Mouse (Mus musculus) midbrain, embryonic 15.5 days (tissue): ENCODE measurements around the gene Abcc5. TPM values are rescaled to one million over a fixed set of nuclear protein-coding genes. Genes with fewer than 3 reads are reported as not detected.

ENCODE experiments used
- polyA plus RNA-seq: library from polyadenylated mRNA; unstranded; fragments of >200 nt; fragmentation: Nextera tagmentation; extraction: Ambion mirVana; gene quantifications from 2 replicates; pipeline ENCODE4 v1.2.1, GENCODE M21; 2015

Gene Abcc5
- polyA plus RNA-seq, 1 experiment from 2014 or later = 182 TPM

Other genes starting within 250 kb of the Abcc5 start
- gene Map6d1, start 185.0 kb downstream of the Abcc5 start, polyA plus RNA-seq = 5.6 and 6.8 TPM in 2 replicates
- gene Parl, start 124.0 kb downstream of the Abcc5 start, polyA plus RNA-seq = 66.0 and 66.9 TPM in 2 replicates
- not detected in 2 replicates for gene Cyp2ab1, start 101.0 kb downstream of the Abcc5 start, polyA plus RNA-seq
- 96.2 and 100 TPM in 2 replicates for gene Eif2b5, start 72.4 kb upstream of the Abcc5 start, polyA plus RNA-seq
- 42.0 and 43.8 TPM in 2 replicates for gene Dvl3, start 90.6 kb upstream of the Abcc5 start, polyA plus RNA-seq
- 1,259 and 1,287 TPM in 2 replicates for gene Ap2m1, start 109.1 kb upstream of the Abcc5 start, polyA plus RNA-seq
- 85.8 and 86.2 TPM in 2 replicates for gene Abcf3, start 122.2 kb upstream of the Abcc5 start, polyA plus RNA-seq
- 20.4 and 24.0 TPM in 2 replicates for gene Vwa5b2, start 163.1 kb upstream of the Abcc5 start, polyA plus RNA-seq
- 8.5 and 10.4 TPM in 2 replicates for gene Eef1akmt4, start 185.2 kb upstream of the Abcc5 start, polyA plus RNA-seq
- 0.21 TPM in 1 of 2 replicates, not detected in the other for gene Gm49333, start 185.2 kb upstream of the Abcc5 start, polyA plus RNA-seq
- 40.8 and 42.9 TPM in 2 replicates for gene Alg3, start 185.3 kb upstream of the Abcc5 start, polyA plus RNA-seq
- 33.5 and 35.8 TPM in 2 replicates for gene Camk2n2, start 194.9 kb upstream of the Abcc5 start, polyA plus RNA-seq
- gene Ece2, start 203.4 kb upstream of the Abcc5 start, polyA plus RNA-seq = 17.1 and 19.9 TPM in 2 replicates
- gene Psmd2, start 225.3 kb upstream of the Abcc5 start, polyA plus RNA-seq = 355 and 359 TPM in 2 replicates
- gene Eif4g1, start 241.9 kb upstream of the Abcc5 start, polyA plus RNA-seq = 146 and 148 TPM in 2 replicates